Mouse (Mus musculus): ENCODE results near the gene Plekhg3. TPM values are rescaled to one million over a fixed set of nuclear protein-coding genes. Genes with fewer than 3 reads are reported as not detected.

Plekhg3 gene
- total RNA-seq, 4 experiments from 2014 or later = 23.4 to 28.6 (median 24.9) TPM

DNA sequence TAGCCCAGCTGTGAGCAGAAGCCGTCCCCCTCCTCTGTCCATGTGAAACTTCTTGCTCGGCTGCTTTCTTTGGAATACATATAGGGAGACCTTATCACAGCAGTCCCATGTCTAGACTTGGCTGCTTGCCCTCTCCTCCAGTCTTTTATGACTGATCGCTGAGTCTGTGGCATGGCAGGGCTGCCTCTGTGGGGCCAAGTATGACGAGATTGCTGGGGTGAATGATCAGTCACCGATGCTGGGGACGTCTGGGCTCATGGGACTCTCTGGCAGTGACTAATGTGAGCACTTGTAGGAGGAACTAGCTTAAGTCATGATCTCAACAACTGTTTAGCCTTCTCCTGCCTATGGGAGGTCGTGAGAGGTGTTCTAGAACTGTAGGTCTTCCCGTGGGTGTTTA lies 21.6 kb downstream of the Plekhg3 start:
- DNase-seq (ENCODE audit: low spot score in 2 of 2) = no peak

DNA sequence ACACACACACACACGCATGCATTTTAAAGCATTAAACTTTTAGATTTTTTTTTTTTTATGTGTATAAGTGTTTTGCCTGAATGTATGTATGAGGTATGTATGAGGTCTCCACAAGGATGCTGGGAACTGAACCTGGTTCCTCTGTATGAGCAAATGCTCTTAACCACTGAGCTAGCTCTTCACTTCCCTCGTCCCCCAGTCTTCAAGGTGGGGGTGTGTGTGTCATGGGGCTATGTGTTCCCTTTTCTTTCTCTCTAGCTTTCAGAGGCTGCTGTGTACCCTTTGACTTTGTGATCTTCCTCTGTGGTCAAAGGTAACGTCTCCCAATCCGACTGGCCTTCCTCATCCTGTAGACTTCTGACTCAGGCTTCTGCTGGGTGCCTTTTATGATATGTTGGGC lies 22.3 kb downstream of the Plekhg3 start:
- no peak for DNase-seq (ENCODE audit: low spot score in 2 of 2)

DNA sequence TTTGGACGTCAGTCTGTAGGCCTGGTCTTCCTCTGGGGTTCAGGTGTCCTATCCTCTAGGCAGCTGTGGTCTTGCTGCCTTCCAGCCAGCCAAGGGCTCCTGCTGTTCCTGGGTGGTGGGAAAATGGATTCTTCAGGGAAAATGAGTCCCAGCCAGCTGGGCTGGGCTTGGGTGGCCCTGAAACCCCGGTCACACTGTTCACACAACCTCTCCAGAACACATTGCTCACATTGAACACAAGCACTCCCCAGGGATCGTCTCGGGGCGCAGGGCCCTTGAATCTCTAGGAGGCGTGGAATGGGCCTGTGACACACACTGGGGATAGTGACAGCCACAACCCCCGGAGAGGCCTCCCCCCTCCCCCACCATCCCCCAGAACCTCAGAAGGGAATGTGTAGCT lies 23.2 kb downstream of the Plekhg3 start:
- no peak for DNase-seq (ENCODE audit: low spot score in 2 of 2)

DNA sequence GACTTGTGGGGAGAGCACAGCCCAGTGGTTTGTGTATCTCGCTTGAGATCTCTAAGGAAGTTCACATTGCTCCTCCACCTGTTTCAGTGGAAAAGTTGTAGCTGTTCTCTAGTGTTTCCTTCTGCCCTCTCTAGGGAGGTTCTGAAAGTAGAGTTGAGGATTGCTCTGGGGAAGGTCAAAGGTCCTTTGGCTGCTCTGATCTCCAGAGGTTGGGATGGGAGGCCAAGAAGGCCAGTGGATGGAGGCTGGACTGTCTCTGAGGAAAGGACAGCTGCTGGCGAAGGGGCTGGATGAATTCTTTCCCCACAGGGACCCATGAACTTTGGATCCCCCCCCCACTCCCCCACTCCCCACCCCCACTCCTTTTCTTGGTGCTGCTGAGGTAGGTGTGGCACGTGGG lies 23.7 kb downstream of the Plekhg3 start:
- no peak for DNase-seq (ENCODE audit: low spot score in 2 of 2)

DNA sequence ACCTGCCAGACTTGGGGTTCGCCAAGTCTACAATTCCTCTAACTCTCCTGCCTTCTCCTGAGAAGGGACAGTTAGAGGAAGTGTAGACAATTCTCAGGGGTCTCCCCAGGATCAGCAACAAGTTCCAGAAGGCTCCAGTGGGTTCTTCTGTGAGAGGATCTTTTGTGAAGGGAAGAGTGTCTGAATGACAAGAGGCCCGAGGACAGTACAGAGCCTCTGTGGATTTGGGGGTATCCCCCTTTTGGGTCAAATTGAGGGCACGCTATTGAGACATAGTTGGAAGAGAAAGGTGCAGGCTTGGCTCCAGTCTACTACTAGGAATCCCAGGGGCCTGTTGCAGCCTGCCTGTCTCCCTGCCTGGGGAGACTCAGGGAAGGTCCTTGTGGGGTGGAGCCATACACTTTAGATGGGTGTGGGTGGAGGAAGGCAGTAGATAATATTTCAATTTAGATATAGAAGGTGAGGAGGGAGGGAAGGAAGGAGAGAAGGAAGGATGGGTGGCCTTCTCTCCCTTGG lies 24.2 kb downstream of the Plekhg3 start:
- DNase-seq (ENCODE audit: low spot score in 2 of 2) = no peak

DNA sequence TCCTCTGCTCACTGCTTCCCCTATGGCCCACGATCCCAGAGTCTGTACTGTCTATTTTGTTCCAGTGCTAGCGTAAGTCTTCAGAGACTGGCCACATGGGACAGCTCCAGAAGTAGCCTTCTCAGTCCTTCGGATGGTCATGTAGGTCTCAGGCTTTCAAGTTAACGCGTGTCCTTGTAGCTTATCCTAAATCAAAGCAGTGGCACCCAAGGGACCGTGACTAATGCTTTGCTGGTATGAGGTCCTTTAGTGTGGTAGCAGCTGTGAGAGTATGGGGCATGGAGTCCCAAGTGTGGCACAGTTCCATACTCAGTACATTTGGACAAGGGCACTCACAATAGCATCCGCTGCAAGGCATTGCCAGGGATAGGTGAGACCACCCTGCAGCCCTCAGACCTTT lies 25.5 kb downstream of the Plekhg3 start:
- DNase-seq (ENCODE audit: low spot score in 2 of 2) = no peak

DNA sequence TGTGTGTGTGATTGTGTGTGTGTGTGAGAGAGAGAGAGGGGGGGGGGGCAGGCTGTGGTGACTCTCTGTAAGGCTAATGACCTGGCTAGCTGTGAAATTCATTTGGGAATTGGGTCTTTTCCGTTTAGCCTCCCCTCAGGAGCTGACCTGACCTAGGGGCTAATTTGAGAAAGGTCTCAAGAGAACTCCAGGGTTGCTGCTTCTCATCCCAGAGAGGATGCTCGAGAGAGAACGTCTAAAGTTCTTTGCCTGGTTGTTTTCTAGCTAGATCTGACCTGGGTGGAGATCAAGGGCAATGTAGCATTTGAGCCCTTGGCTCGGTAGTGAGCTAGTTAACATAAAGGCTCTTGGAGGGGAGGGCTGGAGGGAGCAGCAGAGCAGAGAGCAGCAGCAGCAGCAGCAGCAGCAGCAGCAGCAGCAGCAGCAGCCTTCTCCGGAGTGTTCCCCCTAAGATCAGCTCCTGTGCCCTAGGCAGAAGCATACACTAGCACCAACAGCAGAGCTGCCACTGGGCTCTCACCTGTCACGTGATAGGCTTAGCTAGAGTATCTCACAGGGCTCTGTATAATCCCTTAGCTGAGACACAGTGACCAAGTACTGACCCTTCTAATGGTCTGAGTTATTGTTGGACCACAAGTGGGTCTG lies 26.2 kb downstream of the Plekhg3 start:
- no peak for DNase-seq (ENCODE audit: low spot score in 2 of 2)

DNA sequence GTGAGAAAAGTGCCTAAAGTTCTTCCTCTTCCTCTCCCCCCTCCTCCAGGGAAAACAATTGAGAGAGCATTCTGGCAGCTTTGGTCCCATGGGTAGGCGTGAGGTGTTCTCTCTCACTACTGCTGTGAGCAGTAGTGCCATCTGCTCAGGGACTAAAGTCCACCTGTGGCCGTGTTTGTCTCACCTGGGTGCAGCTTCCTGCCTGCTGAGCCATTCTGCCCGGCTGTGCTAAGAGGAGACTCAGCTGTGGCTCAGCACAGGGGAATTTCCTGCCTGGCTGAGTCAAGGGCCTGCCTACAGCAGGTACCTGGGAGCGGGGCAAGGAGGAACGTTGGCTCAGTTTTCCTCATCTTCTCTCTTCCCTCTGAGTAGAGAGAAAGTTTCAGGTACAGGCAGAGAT lies 27.5 kb downstream of the Plekhg3 start:
- DNase-seq (ENCODE audit: low spot score in 2 of 2) = no peak

DNA sequence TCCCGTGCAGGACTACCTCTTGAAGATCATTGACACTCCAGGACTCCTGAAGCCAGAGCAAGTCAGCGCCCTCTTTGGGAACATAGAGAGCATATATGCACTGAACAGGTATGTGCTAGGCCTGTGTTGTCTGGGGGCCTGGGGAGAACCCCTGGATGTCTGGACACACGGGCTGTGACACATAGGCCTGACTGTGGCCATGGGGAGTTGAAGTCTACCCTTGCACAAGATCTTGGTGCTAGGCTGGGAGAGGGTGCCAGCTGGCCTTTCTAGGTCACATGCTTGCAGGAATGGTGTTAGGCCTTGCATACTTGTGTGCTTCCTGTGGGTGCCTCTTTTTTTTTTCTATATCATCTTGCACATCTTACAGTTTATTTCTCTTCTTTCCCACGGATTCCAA lies 31.5 kb downstream of the Plekhg3 start:
- no peak for DNase-seq (ENCODE audit: low spot score in 2 of 2)

DNA sequence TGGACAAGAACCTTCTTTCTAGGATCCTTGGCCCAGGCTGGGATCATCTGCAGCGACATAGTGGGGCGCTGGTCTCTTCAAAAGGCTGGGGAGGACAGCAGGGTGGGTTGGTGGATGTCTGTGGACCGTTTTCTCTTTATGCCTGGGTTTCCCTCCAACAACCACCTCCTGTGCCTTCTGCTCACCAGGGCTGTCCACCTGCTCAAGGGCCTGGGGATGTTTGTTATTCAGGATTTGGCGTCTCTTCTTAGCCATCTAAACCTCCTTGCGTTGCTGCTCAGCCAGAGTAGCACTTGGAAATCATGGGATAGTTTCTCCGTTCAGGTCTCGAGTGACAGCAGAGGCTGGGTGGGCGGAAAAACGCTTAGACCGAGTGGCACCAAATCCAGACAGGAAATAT lies 35.6 kb downstream of the Plekhg3 start:
- no peak for DNase-seq (ENCODE audit: low spot score in 2 of 2)

DNA sequence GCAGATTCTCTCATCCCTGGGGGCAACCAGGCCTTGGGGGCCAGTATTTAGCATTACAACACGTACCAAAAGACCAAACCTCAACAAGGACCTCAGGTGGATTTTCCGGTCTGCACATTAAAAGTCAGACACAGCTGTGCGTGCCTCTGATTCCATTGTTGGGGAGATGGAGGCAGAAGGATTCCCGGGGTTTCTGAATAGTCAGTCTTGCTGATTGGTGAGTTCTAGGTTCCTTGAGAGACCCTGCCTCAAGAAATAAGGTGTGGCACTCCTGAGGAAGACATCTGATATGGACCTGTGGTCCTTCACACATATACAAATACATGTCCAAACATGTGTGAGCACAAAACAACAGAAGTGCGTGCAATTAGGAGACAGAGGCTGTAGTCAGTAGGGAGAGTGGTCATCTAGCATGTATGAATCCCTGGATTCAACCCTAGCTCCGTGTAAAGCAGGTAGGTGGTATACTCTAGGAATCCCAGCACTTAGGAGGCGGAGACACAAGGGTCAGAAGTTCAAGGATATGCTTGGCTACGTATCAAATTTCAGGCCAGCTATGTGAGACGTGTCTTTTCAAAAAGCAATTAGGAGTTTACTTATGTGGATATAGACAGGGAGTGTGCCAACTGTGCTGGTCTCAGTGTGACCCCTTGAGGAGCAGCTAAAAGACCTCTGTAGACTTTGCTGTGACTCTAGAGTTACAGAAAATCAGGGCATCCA lies 39.7 kb downstream of the Plekhg3 start:
- no peak for DNase-seq (ENCODE audit: low spot score in 2 of 2)

DNA sequence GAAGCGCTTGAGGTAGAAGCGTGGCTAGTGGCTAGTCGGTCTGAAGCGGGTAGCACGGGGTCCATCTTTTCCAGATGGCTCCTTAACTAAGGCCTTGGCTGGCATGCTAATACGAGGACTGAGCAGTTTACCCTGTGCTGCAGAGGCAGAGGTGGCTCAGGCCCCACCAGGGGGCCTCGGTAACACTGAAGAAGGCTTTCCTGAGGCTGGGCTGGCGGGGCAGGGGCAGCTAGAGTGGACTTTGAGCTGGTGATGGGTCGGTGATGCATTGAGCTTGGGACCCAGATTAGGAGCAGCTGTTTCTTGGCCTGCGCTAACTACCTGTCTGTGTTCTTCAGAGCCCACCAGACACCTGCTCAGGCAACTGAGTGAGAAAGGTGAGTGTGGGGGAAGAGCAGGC lies 40.6 kb downstream of the Plekhg3 start:
- no peak for DNase-seq (ENCODE audit: low spot score in 2 of 2)

DNA sequence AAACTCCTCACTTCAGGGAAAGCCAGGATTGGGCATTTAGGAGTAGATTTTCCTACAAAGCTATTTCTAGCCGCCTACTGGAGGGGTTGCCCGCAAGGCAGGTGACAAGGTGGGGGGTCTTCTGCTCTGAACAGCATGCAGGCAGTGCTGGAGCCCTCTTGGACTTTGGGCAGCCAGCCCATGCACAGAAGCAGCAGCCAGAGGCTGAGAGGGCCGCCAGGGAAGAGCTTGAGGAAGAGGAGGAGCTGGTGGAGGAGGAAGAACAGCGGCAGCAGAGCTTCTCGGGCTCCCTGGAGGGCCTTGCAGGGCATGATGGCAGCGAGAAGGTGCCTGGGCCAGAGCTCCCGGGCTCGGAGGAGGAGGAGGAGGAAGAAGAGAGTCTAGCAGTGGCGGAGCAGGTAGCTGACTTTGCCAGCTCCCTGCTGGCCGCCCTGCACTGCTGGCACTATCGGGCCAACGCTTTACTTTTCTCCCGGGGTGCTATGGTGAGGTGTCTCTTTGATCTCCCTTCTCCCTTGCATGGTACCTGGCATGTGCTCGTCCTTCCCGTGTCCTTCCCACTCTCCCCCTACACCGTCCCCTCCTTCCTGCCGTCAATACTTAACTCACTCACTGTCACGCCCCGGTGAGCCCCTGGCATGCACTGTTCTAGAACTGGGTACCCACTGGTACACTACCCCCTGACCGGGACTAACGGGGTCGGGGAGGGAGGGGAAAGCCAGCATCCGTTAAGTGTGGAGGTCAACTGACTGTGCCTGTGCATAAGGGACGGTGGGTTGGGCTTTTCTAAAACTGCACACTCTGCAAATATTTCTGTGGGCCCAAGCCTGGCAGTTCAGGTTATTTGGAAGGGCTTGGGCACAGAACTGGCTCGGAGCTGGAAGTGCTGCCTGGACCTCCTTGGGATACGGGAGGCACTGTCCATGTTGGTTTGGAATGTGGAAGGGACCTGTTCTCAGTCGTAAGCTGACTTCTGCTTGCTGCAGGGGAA lies 41.9 kb downstream of the Plekhg3 start:
- no peak for DNase-seq (ENCODE audit: low spot score in 2 of 2)

DNA sequence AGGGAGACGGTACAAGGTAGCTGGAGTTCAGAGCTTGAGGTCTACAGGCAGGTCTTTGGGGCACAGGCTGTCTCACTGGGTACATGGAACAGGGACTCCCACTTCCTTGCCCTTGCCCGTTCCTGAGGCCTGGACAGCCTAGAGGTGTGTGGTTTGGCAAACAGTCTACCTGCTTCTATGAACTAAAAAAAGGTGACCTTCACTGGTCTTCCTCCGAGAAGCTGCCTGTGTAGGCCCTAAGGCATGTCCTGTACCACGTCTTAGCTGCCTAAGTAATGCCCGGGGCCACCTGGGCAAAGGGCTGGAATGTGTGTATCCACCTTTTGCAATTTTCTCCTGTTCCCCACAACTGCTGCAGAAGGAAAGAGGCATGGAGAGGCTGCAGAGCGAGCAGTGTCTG lies 42.7 kb downstream of the Plekhg3 start:
- no peak for DNase-seq (ENCODE audit: low spot score in 2 of 2)

DNA sequence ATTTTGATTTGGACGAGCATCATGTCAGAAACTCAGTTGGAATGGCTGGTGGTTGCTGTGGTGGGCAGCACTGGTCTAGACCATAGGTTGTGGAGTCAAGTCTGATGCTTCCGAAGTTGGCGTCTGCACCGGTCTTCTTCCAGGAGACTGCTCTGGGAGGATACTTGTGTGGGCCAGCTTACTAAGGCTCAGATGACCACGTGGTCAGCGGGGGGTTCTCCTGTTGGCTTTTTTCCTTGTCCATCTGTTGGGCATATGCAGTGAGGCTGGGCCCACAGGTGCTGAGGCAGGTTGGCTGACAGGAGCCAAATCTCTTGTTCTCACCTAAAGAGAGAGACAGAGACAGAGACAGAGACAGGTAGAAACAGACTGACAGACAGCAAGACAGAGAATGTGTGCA lies 44.1 kb downstream of the Plekhg3 start:
- DNase-seq (ENCODE audit: low spot score in 2 of 2) = no peak

DNA sequence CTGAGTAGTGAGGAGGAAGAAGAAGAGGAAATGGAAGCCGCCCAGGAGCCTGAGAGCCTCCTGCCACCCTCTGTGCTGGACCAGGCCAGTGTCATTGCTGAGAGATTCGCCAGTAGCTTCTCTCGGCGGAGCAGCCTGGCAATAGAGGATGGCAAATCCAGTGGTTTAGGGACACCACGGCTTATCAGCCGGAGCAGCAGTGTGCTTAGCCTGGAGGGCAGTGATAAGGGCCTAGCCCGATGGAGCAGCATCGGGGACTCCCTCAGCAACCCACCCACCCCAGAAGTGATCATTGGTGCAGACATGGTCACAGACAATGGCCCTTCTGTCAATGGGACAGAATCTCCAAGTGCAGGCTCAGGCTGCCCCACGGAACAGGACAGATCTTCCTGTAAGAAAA lies 45.4 kb downstream of the Plekhg3 start:
- no peak for DNase-seq (ENCODE audit: low spot score in 2 of 2)

DNA sequence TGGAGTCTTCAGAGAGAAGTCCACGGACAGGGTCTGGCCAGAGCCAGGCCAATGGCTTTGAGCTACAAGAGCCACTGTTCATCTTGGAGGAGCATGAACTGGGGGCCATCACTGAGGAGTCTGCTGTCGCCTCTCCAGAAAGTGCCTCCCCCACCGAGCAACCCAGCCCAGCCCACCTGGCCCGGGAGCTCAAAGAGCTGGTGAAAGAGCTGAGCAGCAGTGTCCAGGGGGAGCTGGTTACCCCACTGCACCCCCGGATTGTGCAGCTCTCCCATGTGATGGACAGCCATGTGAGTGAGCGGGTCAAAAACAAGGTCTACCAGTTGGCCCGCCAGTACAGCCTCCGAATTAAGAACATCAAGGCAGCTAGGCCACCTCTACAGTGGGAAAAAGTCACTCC lies 46.1 kb downstream of the Plekhg3 start:
- DNase-seq (ENCODE audit: low spot score in 2 of 2) = no peak

DNA sequence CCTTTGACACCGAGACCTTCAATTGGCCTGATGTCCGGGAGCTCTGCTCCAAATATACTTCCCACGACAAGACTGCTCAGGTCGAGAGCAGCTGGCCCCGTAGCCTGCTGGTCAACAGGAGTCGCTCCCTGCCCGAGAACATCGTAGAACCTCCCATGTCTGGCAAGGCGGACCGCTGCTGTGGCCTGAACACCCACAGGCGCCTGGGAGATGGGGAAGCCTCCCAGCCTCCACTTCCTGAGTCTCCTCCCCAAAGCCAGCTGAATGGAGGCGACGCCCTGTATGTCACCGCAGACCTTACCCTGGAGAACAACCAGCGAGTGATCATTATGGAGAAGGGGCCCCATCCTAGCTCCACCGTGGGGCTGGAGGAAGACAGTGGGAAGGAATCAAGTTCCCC lies 47.2 kb downstream of the Plekhg3 start:
- DNase-seq (ENCODE audit: low spot score in 2 of 2) = no peak

DNA sequence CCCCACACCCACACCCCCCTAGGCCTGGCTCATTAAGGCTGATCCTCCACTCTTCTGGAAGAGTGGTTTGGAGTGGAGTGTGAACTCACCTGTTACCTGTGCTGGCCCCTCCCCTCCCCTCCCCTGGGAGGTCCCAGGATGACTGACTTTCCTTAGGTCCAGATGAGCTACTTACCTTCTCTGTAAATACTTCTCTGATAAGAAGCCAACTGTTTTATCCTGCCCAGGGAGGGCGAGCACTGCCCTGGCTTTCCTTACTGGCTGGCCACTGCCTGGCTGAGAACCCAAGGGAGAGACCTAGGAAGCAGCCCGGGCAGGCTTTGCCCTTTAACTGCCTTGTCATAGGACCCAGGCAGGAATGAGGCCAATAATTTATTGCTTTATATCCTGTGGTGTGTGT lies 47.8 kb downstream of the Plekhg3 start:
- no peak for DNase-seq (ENCODE audit: low spot score in 2 of 2)

DNA sequence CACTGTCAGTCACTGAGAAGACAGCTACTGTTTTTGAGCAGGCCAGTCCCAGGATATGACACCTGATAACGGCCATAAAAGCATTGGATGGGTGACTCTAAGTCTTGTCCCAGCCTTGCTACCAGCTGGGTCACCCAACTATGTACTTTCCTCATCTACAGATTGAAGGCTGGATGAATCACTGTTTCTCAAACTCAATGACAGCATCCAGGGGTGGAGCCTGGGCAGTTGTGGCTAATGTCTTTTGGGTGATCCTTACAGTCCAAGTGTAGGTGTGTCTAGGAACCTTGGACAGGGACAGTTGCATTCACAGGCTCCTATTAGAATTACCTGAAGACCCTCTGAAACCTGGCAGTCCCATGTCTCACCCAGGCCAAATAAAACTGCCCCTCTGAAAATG lies 49.1 kb downstream of the Plekhg3 start:
- no peak for DNase-seq (ENCODE audit: low spot score in 2 of 2)

DNA sequence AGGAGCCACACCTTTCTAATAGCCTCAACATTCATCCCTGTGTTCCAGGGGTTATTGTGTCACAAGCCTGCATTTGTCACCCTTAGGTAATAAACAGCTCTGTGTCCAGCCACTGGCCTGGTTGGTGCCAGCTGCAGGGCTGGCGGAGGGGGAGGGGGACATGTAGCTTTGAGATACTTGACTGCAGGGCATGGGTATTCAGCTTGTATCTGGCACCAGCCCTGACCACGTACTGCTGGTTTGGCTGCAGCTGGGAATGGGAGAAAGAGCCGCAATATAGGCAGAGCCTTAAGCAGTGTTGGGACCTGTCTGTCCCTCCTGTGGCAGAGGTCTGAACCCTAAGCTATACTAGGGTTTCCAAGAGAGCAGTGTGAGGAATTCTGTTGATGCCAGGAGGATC lies 51.4 kb downstream of the Plekhg3 start:
- DNase-seq (ENCODE audit: low spot score in 2 of 2) = no peak

DNA sequence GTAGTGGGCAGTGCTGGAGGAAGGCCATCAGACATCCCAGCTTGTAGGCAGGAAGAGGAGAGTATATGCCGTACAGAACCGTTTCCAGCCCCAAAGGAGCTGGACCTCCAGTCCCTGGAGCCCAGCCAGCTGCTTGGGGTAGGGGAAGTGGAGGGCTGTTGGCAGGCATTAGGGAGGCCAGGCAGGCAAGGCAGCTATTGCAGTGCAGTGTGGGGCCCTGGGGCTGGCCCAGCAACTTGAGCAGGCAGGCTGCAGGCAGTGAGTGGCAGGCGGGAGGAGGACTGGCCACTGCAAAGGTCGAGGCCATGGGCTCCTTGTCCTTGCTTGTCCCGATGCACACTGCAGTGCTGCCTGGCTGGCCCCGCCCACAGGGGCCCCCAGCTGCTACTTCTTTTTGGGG lies 52.1 kb downstream of the Plekhg3 start:
- no peak for DNase-seq (ENCODE audit: low spot score in 2 of 2)
